Mouse (Mus musculus): ENCODE measurements around the gene Cdkal1.

- no peak for TF ChIP-seq MAFK (IDR thresholded peaks at IDR 0.05; ENCODE audit: insufficient replicate concordance, low read length)
- no peak for TF ChIP-seq CTCF (conservative IDR thresholded peaks at IDR 0.05 in 1 of 2, IDR thresholded peaks at IDR 0.05 in 1 of 2; ENCODE audit: low read depth in 2 of 2, low read length in 2 of 2)
Measured at GRCm38 (mm10) chr13:29482147-29482863, 373.2 kb downstream of the Cdkal1 start.
